Mouse (Mus musculus): ENCODE measurements around the gene Arhgap4. TPM values are rescaled to one million over a fixed set of nuclear protein-coding genes. Genes with fewer than 3 reads are reported as not detected.

Arhgap4 gene
- total RNA-seq, 1 experiment, result 3.5 TPM

DNA sequence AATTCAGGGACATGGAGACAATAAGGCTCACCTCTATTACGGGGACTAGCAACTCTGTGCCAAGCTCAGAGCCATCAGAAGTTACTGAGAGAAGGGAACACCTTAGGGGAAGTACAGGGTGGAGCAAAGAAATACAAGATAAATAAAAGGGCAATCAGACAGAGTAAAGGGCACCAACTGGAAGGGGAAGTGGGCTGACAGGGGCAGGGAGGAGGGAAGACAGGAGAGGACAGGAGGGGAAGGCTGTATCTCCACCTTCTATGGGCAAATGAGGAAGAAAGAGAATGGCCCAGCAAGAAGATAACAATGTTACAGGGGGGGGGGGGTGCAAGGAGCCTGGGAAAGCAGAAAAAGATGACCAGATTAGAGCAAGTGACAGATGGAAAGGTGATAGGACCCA lies 44.7 kb downstream of the Arhgap4 start:
- H3K9me3 ChIP-seq (ENCODE audit: control insufficient read depth, insufficient read depth, low read depth, low read length), result no peaks in the 10 kb centered on the region
- TF ChIP-seq CHD2 (IDR thresholded peaks at IDR 0.05; ENCODE audit: low read depth, low read length) (no peak), MAFK (IDR thresholded peaks at IDR 0.05; ENCODE audit: insufficient read depth, low read depth, low read length) (no peak), ZC3H11A (IDR thresholded peaks at IDR 0.05; ENCODE audit: borderline replicate concordance, low read depth, low read length) (no peak), HCFC1 (IDR thresholded peaks at IDR 0.05; ENCODE audit: borderline replicate concordance, insufficient read depth, low read length) (no peak), ZNF384 (IDR thresholded peaks at IDR 0.05; ENCODE audit: low read depth, low read length) (no peak)
- no peak overlapping the region for H3K4me3 ChIP-seq (ENCODE audit: insufficient read depth in 1 of 2, low read depth in 1 of 2, low read length in 2 of 2, poor library complexity in 1 of 2, severe bottlenecking in 1 of 2)
- no peak overlapping the region for H3K27ac ChIP-seq (ENCODE audit: insufficient read depth, low read depth, low read length, poor library complexity, severe bottlenecking)
- no peak for DNase-seq (ENCODE audit: low read depth, low spot score)
- H3K9ac ChIP-seq (ENCODE audit: insufficient read depth, low read depth, low read length, poor library complexity, severe bottlenecking), result no peak overlapping the region
- in situ Hi-C loops (cut with MboI; ENCODE audit: low sequenced_read_pairs in 2 of 2, unreplicated experiment in 2 of 2), result no loop called here
- H3K36me3 ChIP-seq (ENCODE audit: control insufficient read depth, insufficient read depth, low read length, poor library complexity, severe bottlenecking), result no peaks in the 10 kb centered on the region
- peaks cover 0 to 5% of the 10 kb centered on the region in 2 experiments; a peak in 1 of 4 replicates for H3K4me1 ChIP-seq (ENCODE audit: control insufficient read depth in 2 of 2, insufficient read depth in 2 of 2, low read length in 2 of 2, poor library complexity in 1 of 2)

GRCm38 (mm10) chrX:73875881-73876280 lies 45.8 kb downstream of the Arhgap4 start:
- Histone ChIP-seq H3K36me3 (ENCODE audit: control insufficient read depth, insufficient read depth, low read length, poor library complexity, severe bottlenecking) (no peaks in the 10 kb centered on the region), H3K9ac (ENCODE audit: insufficient read depth, low read depth, low read length, poor library complexity, severe bottlenecking) (no peak overlapping the region), H3K27ac (ENCODE audit: insufficient read depth, low read depth, low read length, poor library complexity, severe bottlenecking) (no peak overlapping the region), H3K9me3 (ENCODE audit: control insufficient read depth, insufficient read depth, low read depth, low read length) (no peaks in the 10 kb centered on the region), H3K4me3 (ENCODE audit: insufficient read depth in 1 of 2, low read depth in 1 of 2, low read length in 2 of 2, poor library complexity in 1 of 2, severe bottlenecking in 1 of 2) (no peak overlapping the region), H3K4me1 (ENCODE audit: control insufficient read depth in 2 of 2, insufficient read depth in 2 of 2, low read length in 2 of 2, poor library complexity in 1 of 2) (0 out of 4 replicates have a peak, but pooled peaks cover 0 to 3% of the 10 kb centered on the region in 2 experiments)
- DNase-seq (ENCODE audit: low read depth, low spot score), result no peak
- in situ Hi-C loops (cut with MboI; ENCODE audit: low sequenced_read_pairs in 2 of 2, unreplicated experiment in 2 of 2), result no loop called here
- TF ChIP-seq HCFC1 (IDR thresholded peaks at IDR 0.05; ENCODE audit: borderline replicate concordance, insufficient read depth, low read length) (no peak), MAFK (IDR thresholded peaks at IDR 0.05; ENCODE audit: insufficient read depth, low read depth, low read length) (no peak), ZC3H11A (IDR thresholded peaks at IDR 0.05; ENCODE audit: borderline replicate concordance, low read depth, low read length) (no peak), ZNF384 (IDR thresholded peaks at IDR 0.05; ENCODE audit: low read depth, low read length) (no peak), CHD2 (IDR thresholded peaks at IDR 0.05; ENCODE audit: low read depth, low read length) (no peak)

- no peaks in the 10 kb centered on the region for H3K36me3 ChIP-seq (ENCODE audit: control insufficient read depth, insufficient read depth, low read length, poor library complexity, severe bottlenecking)
- H3K9ac ChIP-seq (ENCODE audit: insufficient read depth, low read depth, low read length, poor library complexity, severe bottlenecking), result no peak overlapping the region
- no peaks in the 10 kb centered on the region for H3K9me3 ChIP-seq (ENCODE audit: control insufficient read depth, insufficient read depth, low read depth, low read length)
- no peak for DNase-seq (ENCODE audit: low read depth, low spot score)
- in situ Hi-C loops (cut with MboI; ENCODE audit: low sequenced_read_pairs in 2 of 2, unreplicated experiment in 2 of 2), result no loop called here
- H3K27ac ChIP-seq (ENCODE audit: insufficient read depth, low read depth, low read length, poor library complexity, severe bottlenecking), result no peak overlapping the region
- no peaks in the 10 kb centered on the region for H3K4me1 ChIP-seq (ENCODE audit: control insufficient read depth in 2 of 2, insufficient read depth in 2 of 2, low read length in 2 of 2, poor library complexity in 1 of 2)
- H3K4me3 ChIP-seq (ENCODE audit: insufficient read depth in 1 of 2, low read depth in 1 of 2, low read length in 2 of 2, poor library complexity in 1 of 2, severe bottlenecking in 1 of 2), result no peak overlapping the region
- no peak for TF ChIP-seq MAFK (IDR thresholded peaks at IDR 0.05; ENCODE audit: insufficient read depth, low read depth, low read length)
- no peak for TF ChIP-seq ZNF384 (IDR thresholded peaks at IDR 0.05; ENCODE audit: low read depth, low read length)
- no peak for TF ChIP-seq HCFC1 (IDR thresholded peaks at IDR 0.05; ENCODE audit: borderline replicate concordance, insufficient read depth, low read length)
- no peak for TF ChIP-seq ZC3H11A (IDR thresholded peaks at IDR 0.05; ENCODE audit: borderline replicate concordance, low read depth, low read length)
- TF ChIP-seq CHD2 (IDR thresholded peaks at IDR 0.05; ENCODE audit: low read depth, low read length), result no peak
Observed at GRCm38 (mm10) chrX:73871956-73872355, 49.7 kb downstream of the Arhgap4 start.

GRCm38 (mm10) chrX:73871474-73871873 lies 50.2 kb downstream of the Arhgap4 start:
- H3K27ac ChIP-seq (ENCODE audit: insufficient read depth, low read depth, low read length, poor library complexity, severe bottlenecking), result no peak overlapping the region
- DNase-seq (ENCODE audit: low read depth, low spot score), result no peak
- no peak for TF ChIP-seq ZNF384 (IDR thresholded peaks at IDR 0.05; ENCODE audit: low read depth, low read length)
- TF ChIP-seq ZC3H11A (IDR thresholded peaks at IDR 0.05; ENCODE audit: borderline replicate concordance, low read depth, low read length), result no peak
- TF ChIP-seq MAFK (IDR thresholded peaks at IDR 0.05; ENCODE audit: insufficient read depth, low read depth, low read length), result no peak
- TF ChIP-seq HCFC1 (IDR thresholded peaks at IDR 0.05; ENCODE audit: borderline replicate concordance, insufficient read depth, low read length), result no peak
- no peak for TF ChIP-seq CHD2 (IDR thresholded peaks at IDR 0.05; ENCODE audit: low read depth, low read length)
- no peaks in the 10 kb centered on the region for H3K36me3 ChIP-seq (ENCODE audit: control insufficient read depth, insufficient read depth, low read length, poor library complexity, severe bottlenecking)
- no peak overlapping the region for H3K9ac ChIP-seq (ENCODE audit: insufficient read depth, low read depth, low read length, poor library complexity, severe bottlenecking)
- H3K4me3 ChIP-seq (ENCODE audit: insufficient read depth in 1 of 2, low read depth in 1 of 2, low read length in 2 of 2, poor library complexity in 1 of 2, severe bottlenecking in 1 of 2), result no peak overlapping the region
- in situ Hi-C loops (cut with MboI; ENCODE audit: low sequenced_read_pairs in 2 of 2, unreplicated experiment in 2 of 2), result no loop called here
- H3K4me1 ChIP-seq (ENCODE audit: control insufficient read depth in 2 of 2, insufficient read depth in 2 of 2, low read length in 2 of 2, poor library complexity in 1 of 2), result no peaks in the 10 kb centered on the region
- no peaks in the 10 kb centered on the region for H3K9me3 ChIP-seq (ENCODE audit: control insufficient read depth, insufficient read depth, low read depth, low read length)

DNA sequence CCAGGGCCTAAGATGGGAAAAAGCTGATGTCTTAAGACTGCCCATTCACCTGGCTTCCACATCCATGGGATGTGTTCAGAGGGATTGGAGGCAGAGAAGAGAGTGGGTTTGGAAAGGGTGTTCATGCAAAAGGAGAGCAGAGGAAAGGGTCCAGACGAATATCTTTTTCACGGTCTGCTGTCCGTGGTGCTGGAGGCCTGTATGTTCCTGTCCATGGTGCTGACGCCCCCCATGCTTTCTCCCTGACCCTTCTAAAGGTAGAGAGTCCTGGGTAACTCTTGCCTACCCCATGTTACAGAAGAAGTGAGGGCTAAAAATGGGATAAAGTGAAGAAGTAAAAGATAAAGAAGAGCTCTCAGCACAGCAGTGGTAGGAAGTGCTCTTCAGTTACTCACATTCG lies 52.3 kb downstream of the Arhgap4 start:
- Histone ChIP-seq H3K27ac (ENCODE audit: insufficient read depth, low read depth, low read length, poor library complexity, severe bottlenecking) (no peak overlapping the region), H3K36me3 (ENCODE audit: control insufficient read depth, insufficient read depth, low read length, poor library complexity, severe bottlenecking) (no peaks in the 10 kb centered on the region), H3K9me3 (ENCODE audit: control insufficient read depth, insufficient read depth, low read depth, low read length) (no peaks in the 10 kb centered on the region), H3K4me3 (ENCODE audit: insufficient read depth in 1 of 2, low read depth in 1 of 2, low read length in 2 of 2, poor library complexity in 1 of 2, severe bottlenecking in 1 of 2) (no peak overlapping the region), H3K4me1 (ENCODE audit: control insufficient read depth in 2 of 2, insufficient read depth in 2 of 2, low read length in 2 of 2, poor library complexity in 1 of 2) (no peaks in the 10 kb centered on the region), H3K9ac (ENCODE audit: insufficient read depth, low read depth, low read length, poor library complexity, severe bottlenecking) (no peak overlapping the region)
- TF ChIP-seq MAFK (IDR thresholded peaks at IDR 0.05; ENCODE audit: insufficient read depth, low read depth, low read length) (no peak), HCFC1 (IDR thresholded peaks at IDR 0.05; ENCODE audit: borderline replicate concordance, insufficient read depth, low read length) (no peak), ZNF384 (IDR thresholded peaks at IDR 0.05; ENCODE audit: low read depth, low read length) (no peak), CHD2 (IDR thresholded peaks at IDR 0.05; ENCODE audit: low read depth, low read length) (no peak), ZC3H11A (IDR thresholded peaks at IDR 0.05; ENCODE audit: borderline replicate concordance, low read depth, low read length) (no peak)
- in situ Hi-C loops (cut with MboI; ENCODE audit: low sequenced_read_pairs in 2 of 2, unreplicated experiment in 2 of 2), result no loop called here
- no peak for DNase-seq (ENCODE audit: low read depth, low spot score)
